Mouse (Mus musculus): ENCODE measurements around the gene Fuca2. TPM values are rescaled to one million over a fixed set of nuclear protein-coding genes. Genes with fewer than 3 reads are reported as not detected.
"Not testable (repeated sequence)": the region's sequence is repeated elsewhere in the genome, so short reads cannot be mapped to it uniquely, and the experiment has no call there.

The Fuca2 gene
- polyA plus RNA-seq, 1 experiment from 2014 or later: 47.7 TPM

- peak overlapping the region; percentile 49 for H3K9ac ChIP-seq (ENCODE audit: low read depth, low read length)
- WGBS (ENCODE audit: insufficient replicate concordance): 0% methylated on average over 18 of the region's 30 CpGs
- no peaks in the 10 kb centered on the region for H3K27me3 ChIP-seq (ENCODE audit: control insufficient read depth, insufficient read depth, low read depth, low read length)
- peak overlapping the region; percentile 54 for H3K27ac ChIP-seq (ENCODE audit: low read length)
- ATAC-seq (ENCODE audit: low read depth): peak; percentile 76
- no peaks in the 10 kb centered on the region for H3K9me3 ChIP-seq (replicated peaks; ENCODE audit: control insufficient read depth, low read length)
- H3K4me3 ChIP-seq (ENCODE audit: low read depth, low read length): peak overlapping the region; percentile 61
- H3K36me3 ChIP-seq (ENCODE audit: control insufficient read depth, insufficient read depth): peaks cover 9% of the 10 kb centered on the region; the same call in 1 of the 2 replicates
- H3K4me2 ChIP-seq (ENCODE audit: low read depth, low read length): peak overlapping the region; percentile 59
- H3K4me1 ChIP-seq (ENCODE audit: control insufficient read depth, low read depth, low read length): peaks cover 11% of the 10 kb centered on the region
These were observed 1.7 kb downstream of the Fuca2 start for GRCm38 (mm10) chr10:13500938-13501496.

- Histone ChIP-seq H3K4me2 (ENCODE audit: low read depth, low read length) (peak overlapping the region; percentile 59), H3K4me3 (ENCODE audit: low read depth, low read length) (peak overlapping the region; percentile 61), H3K4me1 (ENCODE audit: control insufficient read depth, low read depth, low read length) (peaks cover 11% of the 10 kb centered on the region), H3K27ac (ENCODE audit: low read length) (peak overlapping the region; percentile 88; the same call in 1 of the 2 replicates), H3K9ac (ENCODE audit: low read depth, low read length) (peak overlapping the region; percentile 49)
- WGBS (ENCODE audit: insufficient replicate concordance): 27% methylated on average over 4 of the region's 4 CpGs
- not testable (repeated sequence) for H3K27me3 ChIP-seq (ENCODE audit: control insufficient read depth, insufficient read depth, low read depth, low read length); ATAC-seq (ENCODE audit: low read depth); H3K9me3 ChIP-seq (replicated peaks; ENCODE audit: control insufficient read depth, low read length); H3K36me3 ChIP-seq (ENCODE audit: control insufficient read depth, insufficient read depth)
These were observed 2.2 kb downstream of the Fuca2 start for GRCm38 (mm10) chr10:13501533-13501932.

GRCm38 (mm10) chr10:13502371-13502770 is 3.0 kb downstream of the Fuca2 start:
- H3K36me3 ChIP-seq (ENCODE audit: control insufficient read depth, insufficient read depth): peaks cover 9% of the 10 kb centered on the region; the same call in 1 of the 2 replicates
- H3K4me2 ChIP-seq (ENCODE audit: low read depth, low read length): peak overlapping the region; percentile 59
- H3K4me1 ChIP-seq (ENCODE audit: control insufficient read depth, low read depth, low read length): peaks cover 11% of the 10 kb centered on the region
- WGBS (ENCODE audit: insufficient replicate concordance): 27% methylated on average over 8 of the region's 8 CpGs
- ATAC-seq (ENCODE audit: low read depth): peak; percentile 82
- peak overlapping the region; percentile 43; the same call in 1 of the 2 replicates for H3K9ac ChIP-seq (ENCODE audit: low read depth, low read length)
- peak overlapping the region; percentile 61 for H3K4me3 ChIP-seq (ENCODE audit: low read depth, low read length)
- H3K27me3 ChIP-seq (ENCODE audit: control insufficient read depth, insufficient read depth, low read depth, low read length): no peaks in the 10 kb centered on the region
- no peaks in the 10 kb centered on the region for H3K9me3 ChIP-seq (replicated peaks; ENCODE audit: control insufficient read depth, low read length)
- H3K27ac ChIP-seq (ENCODE audit: low read length): peak overlapping the region; percentile 88

GRCm38 (mm10) chr10:13521857-13522256 is 22.5 kb downstream of the Fuca2 start:
- no peaks in the 10 kb centered on the region for H3K36me3 ChIP-seq (ENCODE audit: control insufficient read depth, insufficient read depth)
- peak overlapping the region; percentile 33; the same call in 1 of the 2 replicates for H3K27ac ChIP-seq (ENCODE audit: low read length)
- H3K27me3 ChIP-seq (ENCODE audit: control insufficient read depth, insufficient read depth, low read depth, low read length): no peaks in the 10 kb centered on the region
- H3K4me3 ChIP-seq (ENCODE audit: low read depth, low read length): no peak overlapping the region
- H3K4me2 ChIP-seq (ENCODE audit: low read depth, low read length): 0 out of 2 replicates have a peak overlapping the region, but pooled peaks have one; percentile 1
- H3K4me1 ChIP-seq (ENCODE audit: control insufficient read depth, low read depth, low read length): no peaks in the 10 kb centered on the region; the same call in none of the 2 replicates
- H3K9ac ChIP-seq (ENCODE audit: low read depth, low read length): no peak overlapping the region
- no peaks in the 10 kb centered on the region for H3K9me3 ChIP-seq (replicated peaks; ENCODE audit: control insufficient read depth, low read length)
- 34% methylated on average over 4 of the region's 4 CpGs for WGBS (ENCODE audit: insufficient replicate concordance)
- peak; percentile 92 for ATAC-seq (ENCODE audit: low read depth)

GRCm38 (mm10) chr10:13528155-13528554 is 28.8 kb downstream of the Fuca2 start:
- Histone ChIP-seq H3K9ac (ENCODE audit: low read depth, low read length) (no peak overlapping the region), H3K27me3 (ENCODE audit: control insufficient read depth, insufficient read depth, low read depth, low read length) (no peaks in the 10 kb centered on the region), H3K27ac (ENCODE audit: low read length) (no peak overlapping the region), H3K36me3 (ENCODE audit: control insufficient read depth, insufficient read depth) (no peaks in the 10 kb centered on the region; the same call in none of the 2 replicates), H3K9me3 (replicated peaks; ENCODE audit: control insufficient read depth, low read length) (no peaks in the 10 kb centered on the region), H3K4me1 (ENCODE audit: control insufficient read depth, low read depth, low read length) (no peaks in the 10 kb centered on the region), H3K4me2 (ENCODE audit: low read depth, low read length) (no peak overlapping the region), H3K4me3 (ENCODE audit: low read depth, low read length) (no peak overlapping the region)
- 65% methylated on average over 4 of the region's 4 CpGs for WGBS (ENCODE audit: insufficient replicate concordance)
- no peak for ATAC-seq (ENCODE audit: low read depth)

- WGBS (ENCODE audit: insufficient replicate concordance): 75% methylated on average over 3 of the region's 3 CpGs
- Histone ChIP-seq H3K36me3 (ENCODE audit: control insufficient read depth, insufficient read depth) (no peaks in the 10 kb centered on the region; the same call in 1 of the 2 replicates), H3K4me2 (ENCODE audit: low read depth, low read length) (no peak overlapping the region), H3K4me3 (ENCODE audit: low read depth, low read length) (no peak overlapping the region), H3K4me1 (ENCODE audit: control insufficient read depth, low read depth, low read length) (no peaks in the 10 kb centered on the region), H3K27me3 (ENCODE audit: control insufficient read depth, insufficient read depth, low read depth, low read length) (no peaks in the 10 kb centered on the region), H3K9me3 (replicated peaks; ENCODE audit: control insufficient read depth, low read length) (no peaks in the 10 kb centered on the region), H3K9ac (ENCODE audit: low read depth, low read length) (no peak overlapping the region), H3K27ac (ENCODE audit: low read length) (no peak overlapping the region)
- ATAC-seq (ENCODE audit: low read depth): no peak
These were observed 35.4 kb downstream of the Fuca2 start for GRCm38 (mm10) chr10:13534751-13535150.

GRCm38 (mm10) chr10:13536706-13537105 is 37.4 kb downstream of the Fuca2 start:
- H3K36me3 ChIP-seq (ENCODE audit: control insufficient read depth, insufficient read depth): no peaks in the 10 kb centered on the region; the same call in none of the 2 replicates
- WGBS (ENCODE audit: insufficient replicate concordance): 87% methylated on average over 7 of the region's 7 CpGs
- no peak for ATAC-seq (ENCODE audit: low read depth)

GRCm38 (mm10) chr10:13539769-13540333 is 40.5 kb downstream of the Fuca2 start:
- Histone ChIP-seq H3K9me3 (replicated peaks; ENCODE audit: control insufficient read depth, low read length) (no peaks in the 10 kb centered on the region), H3K4me1 (ENCODE audit: control insufficient read depth, low read depth, low read length) (no peaks in the 10 kb centered on the region), H3K27ac (ENCODE audit: low read length) (no peak overlapping the region), H3K4me3 (ENCODE audit: low read depth, low read length) (no peak overlapping the region), H3K4me2 (ENCODE audit: low read depth, low read length) (no peak overlapping the region), H3K9ac (ENCODE audit: low read depth, low read length) (no peak overlapping the region), H3K27me3 (ENCODE audit: control insufficient read depth, insufficient read depth, low read depth, low read length) (no peaks in the 10 kb centered on the region), H3K36me3 (ENCODE audit: control insufficient read depth, insufficient read depth) (no peaks in the 10 kb centered on the region; the same call in 1 of the 2 replicates)
- no peak for ATAC-seq (ENCODE audit: low read depth)
- 77% methylated on average over 7 of the region's 7 CpGs for WGBS (ENCODE audit: insufficient replicate concordance)

More at GRCm38 (mm10) chr10:13536706-13537105, 37.4 kb downstream of the Fuca2 start:
- H3K9me3 ChIP-seq (replicated peaks; ENCODE audit: control insufficient read depth, low read length): no peaks in the 10 kb centered on the region
- no peaks in the 10 kb centered on the region for H3K4me1 ChIP-seq (ENCODE audit: control insufficient read depth, low read depth, low read length)
- H3K4me2 ChIP-seq (ENCODE audit: low read depth, low read length): no peak overlapping the region
- no peaks in the 10 kb centered on the region for H3K27me3 ChIP-seq (ENCODE audit: control insufficient read depth, insufficient read depth, low read depth, low read length)
- H3K9ac ChIP-seq (ENCODE audit: low read depth, low read length): no peak overlapping the region
- no peak overlapping the region for H3K4me3 ChIP-seq (ENCODE audit: low read depth, low read length)
- H3K27ac ChIP-seq (ENCODE audit: low read length): no peak overlapping the region

GRCm38 (mm10) chr10:13541721-13542120 is 42.4 kb downstream of the Fuca2 start:
- 80% methylated on average over 5 of the region's 5 CpGs for WGBS (ENCODE audit: insufficient replicate concordance)
- ATAC-seq (ENCODE audit: low read depth): no peak
- Histone ChIP-seq H3K4me3 (ENCODE audit: low read depth, low read length) (no peak overlapping the region), H3K27ac (ENCODE audit: low read length) (no peak overlapping the region), H3K9ac (ENCODE audit: low read depth, low read length) (no peak overlapping the region), H3K9me3 (replicated peaks; ENCODE audit: control insufficient read depth, low read length) (no peaks in the 10 kb centered on the region), H3K27me3 (ENCODE audit: control insufficient read depth, insufficient read depth, low read depth, low read length) (no peaks in the 10 kb centered on the region), H3K36me3 (ENCODE audit: control insufficient read depth, insufficient read depth) (peaks cover 4% of the 10 kb centered on the region), H3K4me2 (ENCODE audit: low read depth, low read length) (no peak overlapping the region), H3K4me1 (ENCODE audit: control insufficient read depth, low read depth, low read length) (no peaks in the 10 kb centered on the region)

Data from liver, embryonic 16.5 days (tissue).